Mouse (Mus musculus): ENCODE results near the gene Eif3j1. TPM values are rescaled to one million over a fixed set of nuclear protein-coding genes. Genes with fewer than 3 reads are reported as not detected.
"Not testable (repeated sequence)": the region's sequence is repeated elsewhere in the genome, so short reads cannot be mapped to it uniquely, and the experiment has no call there.

Gene Eif3j1
- total RNA-seq, 2 experiments from 2014 or later: 20.6 to 22.3 TPM

DNA sequence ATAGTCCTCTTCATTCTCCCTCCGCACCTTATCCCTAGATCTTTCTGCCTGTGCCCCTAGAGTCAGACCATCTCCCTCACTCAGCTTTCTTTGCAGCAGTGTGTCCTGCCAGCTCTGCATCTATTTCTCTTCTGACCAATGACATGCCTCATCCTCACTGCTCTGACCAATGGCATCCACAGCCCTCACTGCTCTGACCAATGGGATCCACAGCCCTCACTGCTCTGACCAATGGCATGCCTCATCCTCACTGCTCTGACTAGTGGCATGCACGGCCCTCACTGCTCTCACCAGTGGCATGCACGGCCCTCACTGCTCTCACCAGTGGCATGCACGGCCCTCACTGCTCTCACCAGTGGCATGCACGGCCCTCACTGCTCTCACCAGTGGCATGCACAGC lies 69.3 kb downstream of the Eif3j1 start:
- not testable (repeated sequence) for DNase-seq

DNA sequence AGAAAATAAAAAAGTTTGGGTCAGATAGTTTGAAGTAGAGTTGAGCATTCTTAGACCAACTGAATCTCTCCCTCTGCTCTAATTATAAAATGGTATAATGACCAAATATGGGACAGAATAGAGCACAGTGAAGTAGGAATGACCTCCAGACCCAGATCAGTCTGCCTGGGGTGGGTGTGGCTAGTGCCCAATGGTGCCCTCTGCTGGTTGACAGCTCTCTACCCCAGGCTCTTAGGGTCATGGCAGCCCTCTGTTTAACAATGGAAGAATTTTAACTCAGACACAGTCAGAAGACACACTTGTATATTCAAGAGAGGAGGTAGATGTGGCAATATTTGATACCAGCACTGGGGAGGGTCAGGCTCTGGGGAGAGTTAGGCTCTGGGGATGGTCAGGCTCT lies 73.7 kb downstream of the Eif3j1 start:
- peak; percentile 46 to 63 for DNase-seq

Small RNA genes within 50 kb of the gene (microRNA-seq; reads per million reads assigned to microRNA genes)
- gene Gm47314: not detected

Other genes starting within 250 kb of the Eif3j1 start
- gene Frmd5, start 221.5 kb upstream of the Eif3j1 start, total RNA-seq (2021): 100 to 1,000 TPM; 103 to 188 TPM
- gene Casc4, start 161.6 kb upstream of the Eif3j1 start, total RNA-seq (2021): 10 to 100 TPM; 40.5 to 50.6 TPM
- gene Ctdspl2, start 72.5 kb upstream of the Eif3j1 start, total RNA-seq (2021): 10 to 100 TPM; 26.4 to 29.4 TPM
- not detected for gene Mageb3, start 72.5 kb upstream of the Eif3j1 start, total RNA-seq (2021)
- gene Spg11, start 89.8 kb downstream of the Eif3j1 start, total RNA-seq (2021): 10 to 100 TPM; 18.4 to 20.5 TPM
- gene B2m, start 119.1 kb downstream of the Eif3j1 start, total RNA-seq (2021): 100 to 1,000 TPM; 632 to 981 TPM
- gene Trim69, start 132.2 kb downstream of the Eif3j1 start, total RNA-seq (2021): under 1 TPM; 0.16 to 0.17 TPM
- gene Patl2, start 157.6 kb downstream of the Eif3j1 start, total RNA-seq (2021): not detected
- not detected for gene Terb2, start 157.7 kb downstream of the Eif3j1 start, total RNA-seq (2021)
- gene Sord, start 206.2 kb downstream of the Eif3j1 start, total RNA-seq (2021): 10 to 100 TPM; 75.8 to 96.2 TPM